Mouse (Mus musculus) limb, embryonic 12.5 days (tissue): Measurements from ENCODE around the gene Zcchc3. TPM values are rescaled to one million over a fixed set of nuclear protein-coding genes. Genes with fewer than 3 reads are reported as not detected.
"Not testable (repeated sequence)": the region's sequence is repeated elsewhere in the genome, so short reads cannot be mapped to it uniquely, and the experiment has no call there.

Experiments used
- ATAC-seq: fragments of 200-750 bp; cut with Nextera tagmentation; 2 replicates; pipeline ENCODE4 v1.8.0; 2017; ENCODE audit warnings: low read depth, moderate TSS enrichment; ENCODE audit not compliant: insufficient number of reproducible peaks, insufficient read depth, low FRiP score, low TSS enrichment
- H3K27ac ChIP-seq: fragments of 300-500 bp; sonication (generic); 2 replicates; pipeline ENCODE4 v1.5.1; 2016; ENCODE audit warnings: mild to moderate bottlenecking, moderate library complexity
- H3K27me3 ChIP-seq: fragments of 300-500 bp; sonication (generic); 2 replicates; pipeline ENCODE4 v1.6.1; 2016; ENCODE audit warnings: mild to moderate bottlenecking, moderate library complexity
- H3K36me3 ChIP-seq: fragments of 300-500 bp; sonication (generic); 2 replicates; pipeline ENCODE4 v1.6.1; 2016; ENCODE audit warnings: mild to moderate bottlenecking, moderate library complexity
- H3K4me1 ChIP-seq: fragments of 300-500 bp; sonication (generic); replicated peaks from 2 replicates; pipeline ENCODE4 v1.6.1; 2016
- H3K4me2 ChIP-seq: fragments of 300-500 bp; sonication (generic); 2 replicates; pipeline ENCODE4 v1.6.1; 2016; ENCODE audit warnings: mild to moderate bottlenecking, moderate library complexity
- H3K4me3 ChIP-seq: fragments of 300-500 bp; sonication (generic); replicated peaks from 2 replicates; pipeline ENCODE4 v1.5.1; 2016; ENCODE audit warnings: mild to moderate bottlenecking
- H3K9ac ChIP-seq: fragments of 300-500 bp; sonication (generic); replicated peaks from 2 replicates; pipeline ENCODE4 v1.6.1; 2016; ENCODE audit warnings: mild to moderate bottlenecking, moderate library complexity
- H3K9me3 ChIP-seq: fragments of 300-500 bp; sonication (generic); 2 replicates; pipeline ENCODE4 v1.6.1; 2016; ENCODE audit warnings: mild to moderate bottlenecking, moderate library complexity
- WGBS: fragments of 180-500 bp; shearing (Covaris S2); methylation state at CpG from one replicate; pipeline ENCODE4 v1.1.7; 2016; 5-methylcytosine and 5-hydroxymethylcytosine counted together
- polyA plus RNA-seq: library from polyadenylated mRNA; unstranded; fragments of >200 nt; fragmentation: Nextera tagmentation; extraction: Ambion mirVana; gene quantifications from 2 replicates; pipeline ENCODE4 v1.2.1, GENCODE M21; 2016

Gene Zcchc3
- polyA plus RNA-seq, 1 experiment from 2014 or later = 76.6 TPM

DNA sequence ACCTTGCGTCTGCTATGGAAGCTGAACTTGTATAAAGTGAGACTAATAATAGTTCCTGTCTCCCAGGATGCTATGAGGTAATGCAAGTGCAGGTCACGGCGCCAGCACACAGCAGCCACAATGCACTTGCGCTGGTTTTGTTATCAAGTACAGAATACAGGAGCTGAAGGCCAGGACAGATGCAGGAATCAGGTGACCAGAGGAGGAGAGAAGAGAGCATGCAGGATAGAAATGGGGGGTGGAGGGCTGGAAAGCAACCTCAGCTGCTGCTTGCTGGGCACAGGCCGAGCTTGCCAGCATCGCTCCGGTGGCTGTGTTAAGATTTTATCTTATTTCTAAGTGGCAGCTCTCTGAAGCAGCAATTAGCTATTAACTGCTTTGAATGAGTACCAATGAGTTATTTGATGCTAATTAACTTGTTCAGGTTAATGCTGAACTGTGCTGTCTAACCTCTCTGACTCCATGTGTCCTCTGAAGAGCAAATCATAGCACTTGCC is 21.6 kb upstream of the Zcchc3 start:
- no peak overlapping the region for H3K27ac ChIP-seq
- no peak for ATAC-seq

DNA sequence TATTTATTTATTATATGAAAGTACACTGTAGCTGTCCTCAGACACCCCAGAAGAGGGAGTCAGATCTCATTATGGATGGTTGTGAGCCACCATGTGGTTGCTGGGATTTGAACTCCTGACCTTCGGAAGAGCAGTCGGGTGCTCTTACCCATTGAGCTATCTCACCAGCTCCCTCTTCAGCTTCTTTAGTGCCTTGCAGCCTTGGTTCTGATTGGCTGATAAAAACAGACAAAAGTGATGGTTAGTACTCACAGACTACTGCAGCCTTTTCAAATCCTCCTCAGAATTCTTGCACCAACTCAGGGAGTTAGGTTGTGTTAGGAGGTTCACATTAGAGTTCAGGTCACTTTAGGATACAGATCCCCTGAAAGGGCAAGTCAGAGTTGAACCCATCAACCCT is 13.7 kb upstream of the Zcchc3 start:
- 86% methylated on average over 2 of the region's 2 CpGs for WGBS
- H3K9me3 ChIP-seq, H3K4me3 ChIP-seq, H3K27me3 ChIP-seq, H3K4me2 ChIP-seq, H3K36me3 ChIP-seq, H3K9ac ChIP-seq, ATAC-seq, H3K4me1 ChIP-seq, H3K27ac ChIP-seq: not testable (repeated sequence)

More for the DNA sequence above, 21.6 kb upstream of the Zcchc3 start:
- H3K4me1 ChIP-seq = peaks cover 10% of the 10 kb centered on the region; the same call in 1 of the 2 replicates
- H3K9me3 ChIP-seq = no peaks in the 10 kb centered on the region
- no peak overlapping the region for H3K4me2 ChIP-seq
- H3K4me3 ChIP-seq = no peak overlapping the region
- H3K36me3 ChIP-seq = no peaks in the 10 kb centered on the region
- H3K27me3 ChIP-seq = no peaks in the 10 kb centered on the region; the same call in 1 of the 2 replicates
- no peak overlapping the region for H3K9ac ChIP-seq
- 79% methylated on average over 7 of the region's 7 CpGs for WGBS

DNA sequence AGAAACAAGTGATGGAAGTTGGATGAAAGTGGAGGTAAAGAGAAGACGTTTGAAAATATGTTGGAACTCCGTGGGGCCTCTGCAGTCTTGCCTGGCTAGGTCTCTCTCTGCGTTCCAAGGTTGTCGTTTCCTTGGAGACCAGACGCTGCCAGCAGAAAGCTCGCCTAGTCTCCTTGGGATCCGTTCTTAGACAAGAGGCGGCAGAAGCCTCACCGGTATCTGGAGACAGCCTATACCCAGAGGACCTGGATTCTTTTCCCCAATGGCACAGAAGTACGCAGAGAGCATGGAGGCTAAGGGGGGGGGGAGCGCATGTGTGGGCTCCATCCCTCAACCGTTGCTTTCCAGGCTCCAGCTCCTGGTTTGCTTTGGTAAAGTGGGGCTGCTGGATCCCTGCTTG is 12.7 kb upstream of the Zcchc3 start:
- peaks cover 5% of the 10 kb centered on the region; the same call in 1 of the 2 replicates for H3K9me3 ChIP-seq
- H3K27me3 ChIP-seq = no peaks in the 10 kb centered on the region
- H3K36me3 ChIP-seq = no peaks in the 10 kb centered on the region
- no peak overlapping the region for H3K27ac ChIP-seq
- no peak for ATAC-seq
- 7% methylated on average over 12 of the region's 12 CpGs for WGBS
- peak overlapping the region; percentile 45 for H3K4me2 ChIP-seq
- peaks cover 8% of the 10 kb centered on the region for H3K4me1 ChIP-seq
- H3K9ac ChIP-seq = no peak overlapping the region
- 0 out of 2 replicates have a peak overlapping the region, but pooled peaks have one; percentile 3 for H3K4me3 ChIP-seq

DNA sequence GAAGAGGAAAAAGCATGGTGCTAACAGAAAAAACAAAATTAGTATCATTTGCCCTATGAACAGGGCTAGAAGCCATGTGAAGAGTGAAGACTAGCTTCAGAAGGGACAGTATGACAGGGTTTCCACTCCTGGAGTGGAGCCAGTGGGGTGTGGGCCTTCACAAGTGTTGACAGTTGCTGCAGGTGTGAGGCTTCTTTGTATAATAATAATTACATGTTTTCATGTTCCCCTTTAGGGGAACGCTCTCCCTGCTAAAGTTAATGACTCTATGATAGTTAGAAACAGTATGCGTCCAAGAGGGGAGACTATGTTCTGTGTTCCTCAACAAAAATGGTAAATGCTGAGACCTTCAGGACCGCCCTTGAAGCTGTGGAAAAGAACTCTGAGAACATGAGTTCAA is 959 bp upstream of the Zcchc3 start:
- no peaks in the 10 kb centered on the region for H3K27me3 ChIP-seq
- peak overlapping the region; percentile 99 for H3K27ac ChIP-seq
- WGBS = 93% methylated on average over 3 of the region's 3 CpGs
- peak overlapping the region; percentile 89; the same call in 1 of the 2 replicates for H3K4me3 ChIP-seq
- peak overlapping the region; percentile 95 for H3K4me2 ChIP-seq
- no peaks in the 10 kb centered on the region for H3K36me3 ChIP-seq
- no peak overlapping the region for H3K9ac ChIP-seq
- peaks cover 16% of the 10 kb centered on the region; the same call in 1 of the 2 replicates for H3K9me3 ChIP-seq
- ATAC-seq = no peak
- H3K4me1 ChIP-seq = peaks cover 25% of the 10 kb centered on the region

DNA sequence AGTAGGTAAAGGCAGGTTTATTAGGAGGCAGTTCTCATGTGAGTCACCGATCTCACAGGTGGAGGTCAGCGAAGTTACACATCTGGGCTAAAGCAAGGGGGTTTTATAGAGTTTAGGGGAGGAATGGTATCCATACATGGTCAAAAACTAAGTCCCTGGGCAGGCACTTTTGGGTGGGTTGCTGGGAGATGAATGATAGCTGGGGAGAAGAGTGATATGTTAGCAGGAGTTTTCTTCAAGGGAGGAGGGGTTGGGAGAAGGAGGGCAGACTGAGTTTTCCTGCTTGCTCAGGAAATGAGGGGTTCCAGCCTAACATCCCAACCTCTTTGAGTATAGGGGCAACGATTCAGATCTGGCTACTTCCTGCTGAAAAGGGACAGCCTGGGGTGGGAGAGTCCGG is 460 bp upstream of the Zcchc3 start, which contains the start of gene 6820408C15Rik:
Gene 6820408C15Rik (plus strand): TSS at position 301 of the 400 bp plus-strand sequence.
- H3K4me3 ChIP-seq = peak within 1 kb of the TSS; percentile 89
- no peaks in the 10 kb centered on the region for H3K36me3 ChIP-seq
- H3K4me1 ChIP-seq = peaks cover 30% of the 10 kb centered on the region
- no peaks in the 10 kb centered on the region for H3K27me3 ChIP-seq
- 23% methylated on average over 4 of the region's 4 CpGs for WGBS
- no peak for ATAC-seq
- H3K9ac ChIP-seq = peak within 1 kb of the TSS; percentile 99
- H3K4me2 ChIP-seq = peak within 1 kb of the TSS; percentile 95
- peaks cover 16% of the 10 kb centered on the region; the same call in 1 of the 2 replicates for H3K9me3 ChIP-seq
- peak within 1 kb of the TSS; percentile 99 for H3K27ac ChIP-seq

DNA sequence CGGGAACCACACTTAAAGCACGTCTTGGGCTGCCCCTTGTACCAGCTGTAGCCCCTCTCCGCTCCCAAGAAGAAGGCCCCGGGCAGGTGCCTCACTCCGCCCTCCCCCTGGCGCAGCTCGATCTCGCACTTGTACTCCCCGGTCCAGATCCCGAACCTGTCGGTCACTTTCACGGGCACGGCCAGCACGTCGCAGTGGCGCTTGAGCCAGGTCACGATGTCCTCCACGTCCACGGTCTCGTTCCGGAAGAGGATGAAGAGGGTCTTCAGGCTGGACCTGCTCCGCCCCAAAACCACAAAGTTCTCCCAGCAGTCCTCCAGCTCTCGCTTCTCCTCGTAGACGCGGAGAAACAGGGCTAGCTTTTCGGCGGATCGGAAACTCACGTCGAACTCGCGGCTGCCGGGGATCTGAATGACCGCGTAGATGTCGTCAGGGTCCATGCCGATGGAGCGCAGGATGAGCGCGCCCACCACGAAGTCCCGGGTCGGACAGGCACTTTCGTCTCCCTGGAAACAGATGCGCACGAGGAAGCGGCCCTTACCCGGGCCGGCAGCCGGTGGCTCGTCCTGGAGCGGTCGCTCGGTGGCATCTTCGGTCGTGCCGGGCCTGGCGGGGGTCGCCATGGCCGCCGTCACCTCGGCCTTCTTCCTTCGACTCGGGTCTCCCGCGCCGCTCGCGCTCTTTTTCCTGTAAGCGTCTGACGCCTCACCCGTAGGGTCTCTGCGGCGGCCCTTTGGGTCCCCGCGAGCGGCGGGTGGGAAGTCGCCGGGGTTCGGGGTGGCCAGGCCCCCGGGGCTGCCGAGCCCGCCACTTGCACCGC is 852 bp downstream of the Zcchc3 start:
- Histone ChIP-seq H3K4me2 (peak overlapping the region; percentile 95), H3K9ac (peak overlapping the region; percentile 99), H3K4me3 (peak overlapping the region; percentile 89), H3K4me1 (peaks cover 41% of the 10 kb centered on the region), H3K27me3 (no peaks in the 10 kb centered on the region), H3K27ac (peak overlapping the region; percentile 99), H3K9me3 (peaks cover 8% of the 10 kb centered on the region; the same call in 1 of the 2 replicates), H3K36me3 (no peaks in the 10 kb centered on the region)
- ATAC-seq = no peak
- WGBS = 1% methylated on average over 86 of the region's 86 CpGs

DNA sequence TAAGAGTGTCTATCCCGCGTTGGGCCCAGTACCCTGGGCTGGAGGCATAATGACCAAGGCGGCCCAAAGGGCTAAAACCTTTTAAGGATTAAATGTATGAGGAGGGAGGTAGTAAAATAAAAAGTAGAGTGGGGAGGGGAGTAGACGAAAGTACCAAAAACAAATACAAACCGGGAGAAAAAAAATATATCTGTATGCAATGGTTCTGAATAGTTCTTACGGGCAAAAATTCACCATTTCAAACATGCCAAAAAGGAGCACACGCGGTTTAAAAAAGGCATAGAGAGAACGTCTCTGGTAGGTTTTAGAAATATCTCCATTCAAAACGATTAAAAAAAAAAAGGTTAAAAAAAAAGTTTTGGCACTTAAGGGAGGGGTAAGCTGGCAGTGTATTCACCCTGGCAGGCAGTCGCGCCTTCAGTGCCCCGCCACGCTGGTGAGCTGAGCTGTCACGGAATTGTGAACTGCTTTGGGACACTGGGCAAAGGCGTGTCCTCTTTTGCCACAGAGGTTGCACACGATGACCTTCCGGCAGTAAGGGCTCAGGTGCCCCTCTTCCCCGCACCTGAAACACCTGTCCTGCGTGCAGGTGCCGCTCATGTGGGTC is 1.6 kb downstream of the Zcchc3 start:
- Histone ChIP-seq H3K9me3 (peaks cover 8% of the 10 kb centered on the region; the same call in 1 of the 2 replicates), H3K27me3 (no peaks in the 10 kb centered on the region), H3K27ac (peak overlapping the region; percentile 99), H3K36me3 (no peaks in the 10 kb centered on the region), H3K4me3 (peak overlapping the region; percentile 89), H3K4me1 (peaks cover 41% of the 10 kb centered on the region), H3K9ac (peak overlapping the region; percentile 99), H3K4me2 (peak overlapping the region; percentile 95)
- ATAC-seq = no peak
- WGBS = 2% methylated on average over 21 of the region's 21 CpGs

DNA sequence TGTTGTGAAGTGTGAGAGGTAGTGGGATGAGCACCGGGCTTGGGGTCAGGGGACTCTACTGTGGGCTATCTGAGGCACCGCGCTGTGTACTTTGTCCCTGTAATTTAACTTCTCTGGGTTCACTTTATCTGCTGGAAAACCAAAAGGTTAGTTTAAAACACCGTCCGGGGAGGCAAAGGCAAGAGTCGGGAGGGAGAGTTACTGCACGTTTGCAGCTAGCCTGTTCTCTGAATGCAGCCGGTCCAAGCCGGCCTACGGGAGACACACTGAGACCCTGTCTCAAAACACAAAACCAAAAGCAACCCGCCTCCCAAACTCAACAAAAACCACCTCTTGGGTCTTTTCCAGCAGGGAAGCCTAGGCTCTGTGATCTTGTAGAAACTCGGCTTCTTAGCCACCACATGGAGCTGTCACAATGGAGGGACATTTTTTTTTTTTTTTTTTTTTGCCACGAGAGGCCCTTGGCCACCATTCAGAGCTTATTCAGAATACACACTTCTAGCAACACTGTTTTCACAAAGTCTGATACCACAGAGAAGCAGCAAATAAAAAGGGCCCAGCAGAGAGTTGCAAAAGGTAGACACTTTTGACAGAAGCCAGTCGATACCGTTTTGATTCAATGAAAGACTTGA is 2.2 kb downstream of the Zcchc3 start:
- H3K4me1 ChIP-seq = peaks cover 41% of the 10 kb centered on the region
- peak overlapping the region; percentile 95 for H3K4me2 ChIP-seq
- ATAC-seq = no peak
- H3K9ac ChIP-seq = peak overlapping the region; percentile 99
- H3K27me3 ChIP-seq = no peaks in the 10 kb centered on the region
- H3K27ac ChIP-seq = peak overlapping the region; percentile 99
- 6% methylated on average over 15 of the region's 15 CpGs for WGBS
- H3K4me3 ChIP-seq = peak overlapping the region; percentile 89
- H3K9me3 ChIP-seq = peaks cover 8% of the 10 kb centered on the region; the same call in 1 of the 2 replicates
- no peaks in the 10 kb centered on the region for H3K36me3 ChIP-seq

DNA sequence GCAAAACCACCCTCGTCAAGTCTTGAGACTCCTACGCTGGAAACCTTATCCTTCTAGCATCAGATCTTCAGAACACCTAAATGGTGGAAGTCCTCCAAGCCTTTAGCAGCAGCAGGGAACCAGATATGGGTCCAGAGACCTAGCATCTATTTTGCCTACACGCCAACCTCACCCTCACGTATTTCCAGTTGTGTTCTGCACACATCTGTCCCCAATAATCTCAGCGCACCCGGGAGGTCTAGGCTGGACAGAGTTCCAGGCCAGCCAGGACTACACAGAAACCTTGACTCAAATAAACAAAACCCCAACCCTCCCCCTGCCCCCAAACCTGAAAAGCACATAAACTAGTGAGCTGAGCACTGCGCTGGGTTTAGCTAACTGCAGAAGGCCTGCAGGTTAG is 3.4 kb downstream of the Zcchc3 start:
- H3K27me3 ChIP-seq = no peaks in the 10 kb centered on the region
- H3K27ac ChIP-seq = peak overlapping the region; percentile 99
- peak overlapping the region; percentile 99 for H3K9ac ChIP-seq
- peak overlapping the region; percentile 89 for H3K4me3 ChIP-seq
- WGBS = 2% methylated on average over 7 of the region's 7 CpGs
- H3K9me3 ChIP-seq = peaks cover 8% of the 10 kb centered on the region; the same call in 1 of the 2 replicates
- peaks cover 43% of the 10 kb centered on the region for H3K4me1 ChIP-seq
- H3K36me3 ChIP-seq = no peaks in the 10 kb centered on the region
- ATAC-seq = no peak
- peak overlapping the region; percentile 95 for H3K4me2 ChIP-seq

DNA sequence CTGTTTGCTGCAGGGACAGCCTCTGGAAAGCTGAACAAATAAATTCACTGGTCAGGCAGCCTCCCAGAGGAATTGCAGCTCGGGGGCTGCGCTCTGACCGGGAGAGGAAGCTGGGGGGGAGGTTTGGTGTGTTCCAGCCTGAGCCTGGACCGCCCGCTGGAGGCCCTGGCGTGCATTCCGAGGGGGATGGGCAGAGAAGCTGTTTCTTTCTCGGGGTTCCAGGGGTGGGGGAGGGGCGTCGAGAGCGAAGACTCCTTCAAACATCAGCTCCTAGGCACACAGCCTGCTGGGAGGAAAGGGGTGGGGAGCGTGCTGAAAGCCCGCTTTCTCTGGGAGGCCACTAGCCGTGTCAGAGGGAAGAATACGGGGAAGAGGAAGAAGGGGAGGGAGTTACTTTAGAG is 3.9 kb downstream of the Zcchc3 start:
- H3K4me1 ChIP-seq = peaks cover 45% of the 10 kb centered on the region
- H3K9ac ChIP-seq = peak overlapping the region; percentile 99
- peak; percentile 78 for ATAC-seq
- peaks cover 3% of the 10 kb centered on the region; the same call in 1 of the 2 replicates for H3K9me3 ChIP-seq
- no peaks in the 10 kb centered on the region for H3K36me3 ChIP-seq
- H3K27ac ChIP-seq = peak overlapping the region; percentile 99
- peak overlapping the region; percentile 95 for H3K4me2 ChIP-seq
- no peaks in the 10 kb centered on the region for H3K27me3 ChIP-seq
- peak overlapping the region; percentile 89 for H3K4me3 ChIP-seq
- WGBS = 0% methylated on average over 15 of the region's 15 CpGs

DNA sequence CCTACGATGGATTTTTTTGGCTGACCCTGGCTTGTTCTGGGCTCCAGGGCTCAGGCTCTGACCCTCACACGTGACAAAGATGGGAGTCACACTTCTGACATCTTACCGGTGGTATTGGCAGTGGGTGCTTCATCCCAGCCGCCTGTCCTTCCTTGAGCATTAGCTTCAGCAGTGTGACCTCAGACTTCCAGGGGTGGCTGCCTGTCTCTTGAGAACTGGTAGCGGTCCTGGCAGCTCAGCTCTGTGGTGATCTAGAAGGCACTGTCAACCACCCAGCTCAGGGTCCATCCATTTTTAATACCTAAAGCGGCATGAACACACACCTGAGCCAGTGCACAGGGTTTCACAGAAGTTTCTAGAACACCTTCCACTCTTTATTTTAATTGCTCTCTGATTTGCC is 5.0 kb downstream of the Zcchc3 start:
- Histone ChIP-seq H3K36me3 (no peaks in the 10 kb centered on the region), H3K4me2 (no peak overlapping the region), H3K27ac (peak overlapping the region; percentile 99), H3K4me1 (peaks cover 48% of the 10 kb centered on the region), H3K9ac (no peak overlapping the region), H3K4me3 (no peak overlapping the region), H3K27me3 (no peaks in the 10 kb centered on the region), H3K9me3 (no peaks in the 10 kb centered on the region)
- WGBS = 80% methylated on average over 6 of the region's 6 CpGs
- no peak for ATAC-seq
